Mouse (Mus musculus): ENCODE results near the gene Mrs2.
"Not testable (repeated sequence)": the region's sequence is repeated elsewhere in the genome, so short reads cannot be mapped to it uniquely, and the experiment has no call there.

Mrs2 gene

GRCm38 (mm10) chr13:24981031-24981430 is 39.1 kb downstream of the Mrs2 start:
- no peak for DNase-seq (ENCODE audit: low read depth, low spot score)

- no peak for DNase-seq (ENCODE audit: low read depth, low spot score)
Measured at GRCm38 (mm10) chr13:24977820-24978342, 42.3 kb downstream of the Mrs2 start.

- no peak for DNase-seq (ENCODE audit: low read depth, low spot score)
Measured at GRCm38 (mm10) chr13:24976384-24976783, 43.8 kb downstream of the Mrs2 start.

- not testable (repeated sequence) for DNase-seq (ENCODE audit: low read depth, low spot score)
Measured at GRCm38 (mm10) chr13:24971776-24972175, 48.4 kb downstream of the Mrs2 start.

- no peak for DNase-seq (ENCODE audit: low read depth, low spot score)
Measured at GRCm38 (mm10) chr13:24965846-24966201, 54.4 kb downstream of the Mrs2 start.

- DNase-seq (ENCODE audit: low read depth, low spot score), result no peak
Measured at GRCm38 (mm10) chr13:24965130-24965845, 54.9 kb downstream of the Mrs2 start.

- DNase-seq (ENCODE audit: low read depth, low spot score), result no peak
Measured at GRCm38 (mm10) chr13:24962119-24962518, 58.1 kb downstream of the Mrs2 start.

- no peak for DNase-seq (ENCODE audit: low read depth, low spot score)
Measured at GRCm38 (mm10) chr13:24960084-24960483, 60.1 kb downstream of the Mrs2 start.

GRCm38 (mm10) chr13:24958671-24959070 is 61.5 kb downstream of the Mrs2 start:
- no peak for DNase-seq (ENCODE audit: low read depth, low spot score)

- no peak for DNase-seq (ENCODE audit: low read depth, low spot score)
Measured at GRCm38 (mm10) chr13:24955500-24955899, 64.7 kb downstream of the Mrs2 start.

GRCm38 (mm10) chr13:24955091-24955490 is 65.1 kb downstream of the Mrs2 start:
- DNase-seq (ENCODE audit: low read depth, low spot score), result no peak

- no peak for DNase-seq (ENCODE audit: low read depth, low spot score)
Measured at GRCm38 (mm10) chr13:24952659-24953058, 67.5 kb downstream of the Mrs2 start.

GRCm38 (mm10) chr13:24948870-24949269 is 71.3 kb downstream of the Mrs2 start:
- DNase-seq (ENCODE audit: low read depth, low spot score), result no peak

GRCm38 (mm10) chr13:24947158-24947557 is 73.0 kb downstream of the Mrs2 start:
- DNase-seq (ENCODE audit: low read depth, low spot score), result no peak

GRCm38 (mm10) chr13:24945567-24945966 is 74.6 kb downstream of the Mrs2 start:
- DNase-seq (ENCODE audit: low read depth, low spot score), result no peak

- DNase-seq (ENCODE audit: low read depth, low spot score), result no peak
Measured at GRCm38 (mm10) chr13:24943303-24943702, 76.9 kb downstream of the Mrs2 start.

- no peak for DNase-seq (ENCODE audit: low read depth, low spot score)
Measured at GRCm38 (mm10) chr13:24942512-24943282, 77.5 kb downstream of the Mrs2 start, which contains the start of gene Gpld1. Gene Gpld1 (plus strand): TSS chr13:24943152.

GRCm38 (mm10) chr13:24939472-24939871 is 80.7 kb downstream of the Mrs2 start:
- DNase-seq (ENCODE audit: low read depth, low spot score), result no peak

- DNase-seq (ENCODE audit: low read depth, low spot score), result no peak
Measured at GRCm38 (mm10) chr13:24938683-24939082, 81.5 kb downstream of the Mrs2 start.

- no peak for DNase-seq (ENCODE audit: low read depth, low spot score)
Measured at GRCm38 (mm10) chr13:24937839-24938166, 82.4 kb downstream of the Mrs2 start.
